Mouse (Mus musculus) midbrain, embryonic 11.5 days (tissue): ENCODE measurements around the gene Atp13a3. TPM values are rescaled to one million over a fixed set of nuclear protein-coding genes. Genes with fewer than 3 reads are reported as not detected.
"Not testable (repeated sequence)": the region's sequence is repeated elsewhere in the genome, so short reads cannot be mapped to it uniquely, and the experiment has no call there.

Experiments
- ATAC-seq: fragments of 200-750 bp; cut with Nextera tagmentation; 2 replicates; pipeline ENCODE4 v1.8.0; 2017; ENCODE audit warnings: moderate TSS enrichment, moderate library complexity; ENCODE audit not compliant: low FRiP score
- DNase-seq: peaks from one replicate; pipeline ENCODE4 v3.0.0; 2015; ENCODE audit warnings: low spot score; ENCODE audit errors: missing footprints
- H3K27ac ChIP-seq: fragments of 300-500 bp; sonication (generic); 2 replicates; pipeline ENCODE4 v1.5.1; 2014; ENCODE audit warnings: low read depth, low read length
- H3K27me3 ChIP-seq: fragments of 300-500 bp; sonication (generic); 2 replicates; pipeline ENCODE4 v1.6.1; 2014; ENCODE audit warnings: mild to moderate bottlenecking, low read length, moderate library complexity, mixed read lengths; ENCODE audit not compliant: control insufficient read depth, insufficient read depth
- H3K36me3 ChIP-seq: fragments of 300-500 bp; sonication (generic); 2 replicates; pipeline ENCODE4 v1.6.1; 2014; ENCODE audit warnings: mild to moderate bottlenecking, low read length, moderate library complexity, mixed read lengths; ENCODE audit not compliant: control insufficient read depth, insufficient read depth
- H3K4me1 ChIP-seq: fragments of 300-500 bp; sonication (generic); 2 replicates; pipeline ENCODE4 v1.6.1; 2014; ENCODE audit warnings: low read length; ENCODE audit not compliant: control insufficient read depth, insufficient read depth
- H3K4me2 ChIP-seq: fragments of 300-500 bp; sonication (generic); 2 replicates; pipeline ENCODE4 v1.6.1; 2014; ENCODE audit warnings: mild to moderate bottlenecking, moderate library complexity
- H3K4me3 ChIP-seq: fragments of 300-500 bp; sonication (generic); 2 replicates; pipeline ENCODE4 v1.5.1; 2014; ENCODE audit warnings: low read depth, low read length
- H3K9ac ChIP-seq: fragments of 300-500 bp; sonication (generic); 2 replicates; pipeline ENCODE4 v1.6.1; 2014; ENCODE audit warnings: low read length
- H3K9me3 ChIP-seq: fragments of 300-500 bp; sonication (generic); 2 replicates; pipeline ENCODE4 v1.6.1; 2016; ENCODE audit warnings: low read length; ENCODE audit not compliant: control insufficient read depth
- WGBS: fragments of 180-500 bp; shearing (Covaris S2); extraction: QIAGEN DNeasy Blood & Tissue Kit; methylation state at CpG from one replicate; pipeline ENCODE4 v1.1.7; 2014; 5-methylcytosine and 5-hydroxymethylcytosine counted together
- polyA plus RNA-seq: library from polyadenylated mRNA; unstranded; fragments of >200 nt; fragmentation: Nextera tagmentation; extraction: Ambion mirVana; gene quantifications from 2 replicates; pipeline ENCODE4 v1.2.1, GENCODE M21; 2014

The Atp13a3 gene
- polyA plus RNA-seq, 1 experiment from 2014 or later, result 11.0 TPM

- DNase-seq (no peak), ATAC-seq (no peak)
- H3K9me3 ChIP-seq, result no peaks in the 10 kb centered on the region
- no peak overlapping the region for H3K27ac ChIP-seq
- H3K4me2 ChIP-seq, result peak overlapping the region; percentile 95
- H3K4me3 ChIP-seq, result no peak overlapping the region
- H3K36me3 ChIP-seq, result peaks cover 3% of the 10 kb centered on the region; the same call in 1 of the 2 replicates
- WGBS, result 71% methylated on average over 8 of the region's 8 CpGs
- H3K27me3 ChIP-seq, result peaks cover 2% of the 10 kb centered on the region; the same call in 1 of the 2 replicates
- H3K9ac ChIP-seq, result no peak overlapping the region
- H3K4me1 ChIP-seq, result peaks cover 9% of the 10 kb centered on the region
Measured at GRCm38 (mm10) chr16:30386911-30387439, 18.8 kb downstream of the Atp13a3 start.

GRCm38 (mm10) chr16:30385531-30385930 is 20.2 kb downstream of the Atp13a3 start:
- Histone ChIP-seq H3K4me1 (peaks cover 9% of the 10 kb centered on the region), H3K36me3 (peaks cover 3% of the 10 kb centered on the region; the same call in 1 of the 2 replicates), H3K4me2 (no peak overlapping the region), H3K9me3 (no peaks in the 10 kb centered on the region), H3K9ac (no peak overlapping the region), H3K27me3 (peaks cover 2% of the 10 kb centered on the region; the same call in 1 of the 2 replicates), H3K27ac (no peak overlapping the region), H3K4me3 (no peak overlapping the region)
- ATAC-seq (no peak), DNase-seq (no peak)
- WGBS, result 97% methylated on average over 1 of the region's 1 CpGs

GRCm38 (mm10) chr16:30376237-30376636 is 29.5 kb downstream of the Atp13a3 start:
- Histone ChIP-seq H3K9ac (no peak overlapping the region), H3K27ac (no peak overlapping the region), H3K36me3 (no peaks in the 10 kb centered on the region), H3K9me3 (no peaks in the 10 kb centered on the region), H3K4me1 (no peaks in the 10 kb centered on the region), H3K4me3 (no peak overlapping the region), H3K4me2 (no peak overlapping the region), H3K27me3 (no peaks in the 10 kb centered on the region)
- 80% methylated on average over 3 of the region's 3 CpGs for WGBS
- DNase-seq (peak; percentile 56), ATAC-seq (no peak)

GRCm38 (mm10) chr16:30374927-30375326 is 30.8 kb downstream of the Atp13a3 start:
- Histone ChIP-seq H3K9me3 (no peaks in the 10 kb centered on the region), H3K9ac (no peak overlapping the region), H3K27me3 (no peaks in the 10 kb centered on the region), H3K4me3 (no peak overlapping the region), H3K4me2 (no peak overlapping the region), H3K36me3 (no peaks in the 10 kb centered on the region), H3K27ac (no peak overlapping the region), H3K4me1 (no peaks in the 10 kb centered on the region)
- ATAC-seq (no peak), DNase-seq (peak; percentile 62)
- WGBS, result 91% methylated on average over 3 of the region's 3 CpGs

- Histone ChIP-seq H3K27me3 (no peaks in the 10 kb centered on the region), H3K27ac (no peak overlapping the region), H3K4me3 (no peak overlapping the region), H3K36me3 (no peaks in the 10 kb centered on the region), H3K4me2 (no peak overlapping the region), H3K4me1 (no peaks in the 10 kb centered on the region), H3K9ac (no peak overlapping the region), H3K9me3 (no peaks in the 10 kb centered on the region)
- ATAC-seq (no peak), DNase-seq (peak; percentile 85)
- WGBS, result 80% methylated on average over 3 of the region's 3 CpGs
Measured at GRCm38 (mm10) chr16:30374266-30374665, 31.5 kb downstream of the Atp13a3 start.

- not testable (repeated sequence) for H3K4me2 ChIP-seq, H3K9me3 ChIP-seq, ATAC-seq, H3K36me3 ChIP-seq, H3K9ac ChIP-seq, H3K4me1 ChIP-seq, H3K27ac ChIP-seq, H3K4me3 ChIP-seq, H3K27me3 ChIP-seq
- DNase-seq, result peak; percentile 19
- 90% methylated on average over 4 of the region's 4 CpGs for WGBS
Measured at GRCm38 (mm10) chr16:30373286-30373685, 32.5 kb downstream of the Atp13a3 start.

- H3K4me1 ChIP-seq, result no peaks in the 10 kb centered on the region
- H3K36me3 ChIP-seq, result no peaks in the 10 kb centered on the region
- DNase-seq, result peak; percentile 21
- no peak overlapping the region for H3K9ac ChIP-seq
- no peaks in the 10 kb centered on the region for H3K27me3 ChIP-seq
- H3K27ac ChIP-seq, result no peak overlapping the region
- 91% methylated on average over 2 of the region's 2 CpGs for WGBS
- no peak for ATAC-seq
- H3K9me3 ChIP-seq, result no peaks in the 10 kb centered on the region
- no peak overlapping the region for H3K4me3 ChIP-seq
- no peak overlapping the region for H3K4me2 ChIP-seq
Measured at GRCm38 (mm10) chr16:30367395-30367794, 38.4 kb downstream of the Atp13a3 start.

GRCm38 (mm10) chr16:30364604-30365003 is 41.2 kb downstream of the Atp13a3 start:
- H3K27me3 ChIP-seq, result no peaks in the 10 kb centered on the region
- H3K4me2 ChIP-seq, result no peak overlapping the region
- no peaks in the 10 kb centered on the region for H3K9me3 ChIP-seq
- WGBS, result 96% methylated on average over 6 of the region's 6 CpGs
- no peaks in the 10 kb centered on the region for H3K36me3 ChIP-seq
- H3K27ac ChIP-seq, result no peak overlapping the region
- H3K4me1 ChIP-seq, result no peaks in the 10 kb centered on the region
- no peak for ATAC-seq
- H3K4me3 ChIP-seq, result no peak overlapping the region
- H3K9ac ChIP-seq, result no peak overlapping the region
- DNase-seq, result no peak

- ATAC-seq (no peak), DNase-seq (peak; percentile 26)
- H3K27ac ChIP-seq, result no peak overlapping the region
- H3K9ac ChIP-seq, result no peak overlapping the region
- H3K27me3 ChIP-seq, result no peaks in the 10 kb centered on the region
- WGBS, result 92% methylated on average over 3 of the region's 3 CpGs
- H3K4me2 ChIP-seq, result no peak overlapping the region
- no peak overlapping the region for H3K4me3 ChIP-seq
- H3K9me3 ChIP-seq, result no peaks in the 10 kb centered on the region
- H3K36me3 ChIP-seq, result no peaks in the 10 kb centered on the region
- H3K4me1 ChIP-seq, result no peaks in the 10 kb centered on the region
Measured at GRCm38 (mm10) chr16:30362528-30362927, 43.2 kb downstream of the Atp13a3 start.
